Mouse (Mus musculus) layer of hippocampus, adult 9-10 months (tissue): ENCODE measurements around the gene Nfib.
A peak's percentile ranks its signal among the peaks of the same experiment; 100 is the strongest.

ENCODE experiments used
- DNase-seq: peaks from one replicate; pipeline ENCODE4 v3.0.0; 2022; ENCODE audit warnings: low spot score

Nfib gene

DNA sequence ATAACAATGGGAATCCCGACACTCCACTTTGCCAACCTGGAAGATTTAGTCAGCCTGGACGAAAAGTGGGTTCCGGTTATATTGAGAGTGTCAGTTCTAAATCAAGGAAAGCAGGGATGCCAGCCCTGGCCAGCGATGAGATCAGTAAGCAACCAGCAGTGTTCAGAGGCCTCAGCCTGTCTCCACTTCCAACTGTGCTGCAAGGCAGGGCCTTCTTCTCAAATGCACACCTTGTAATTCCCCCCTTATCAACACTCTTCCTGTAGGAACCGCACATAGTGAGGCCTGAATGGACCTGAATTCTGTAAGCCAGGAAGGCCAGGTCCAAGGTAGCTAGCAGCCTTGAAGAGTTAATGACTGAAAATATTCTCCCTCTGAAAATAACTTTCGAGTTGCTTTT is 239.4 kb downstream of the Nfib start:
- DNase-seq, result no peak

DNA sequence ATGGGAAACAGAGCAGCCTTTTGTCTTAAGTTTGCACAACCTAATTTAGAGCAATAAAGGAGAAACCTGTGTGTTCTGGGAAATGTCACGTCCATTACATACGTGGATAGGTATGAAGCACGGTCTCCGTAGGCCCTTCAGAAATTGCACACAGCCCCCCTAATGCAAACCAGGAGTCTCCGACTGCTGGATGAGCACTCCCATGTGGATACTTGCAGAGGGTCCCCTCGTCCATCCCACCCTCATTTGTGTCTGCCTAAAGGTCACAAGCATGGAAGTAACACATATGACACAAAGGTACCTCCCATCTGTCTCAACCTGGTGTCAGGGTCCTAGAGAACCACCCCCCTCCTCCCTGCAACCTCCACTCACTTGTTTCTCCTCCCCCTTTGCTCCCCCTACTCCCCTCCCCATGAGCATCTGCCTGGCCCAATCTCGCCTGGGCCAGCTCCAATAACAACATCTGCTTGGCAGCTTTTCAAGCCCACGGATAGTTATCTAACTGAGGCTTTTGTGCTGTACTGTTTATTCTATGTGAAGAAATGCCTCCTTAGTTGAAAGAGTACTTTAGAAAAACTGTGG is 241.4 kb downstream of the Nfib start:
- no peak for DNase-seq

DNA sequence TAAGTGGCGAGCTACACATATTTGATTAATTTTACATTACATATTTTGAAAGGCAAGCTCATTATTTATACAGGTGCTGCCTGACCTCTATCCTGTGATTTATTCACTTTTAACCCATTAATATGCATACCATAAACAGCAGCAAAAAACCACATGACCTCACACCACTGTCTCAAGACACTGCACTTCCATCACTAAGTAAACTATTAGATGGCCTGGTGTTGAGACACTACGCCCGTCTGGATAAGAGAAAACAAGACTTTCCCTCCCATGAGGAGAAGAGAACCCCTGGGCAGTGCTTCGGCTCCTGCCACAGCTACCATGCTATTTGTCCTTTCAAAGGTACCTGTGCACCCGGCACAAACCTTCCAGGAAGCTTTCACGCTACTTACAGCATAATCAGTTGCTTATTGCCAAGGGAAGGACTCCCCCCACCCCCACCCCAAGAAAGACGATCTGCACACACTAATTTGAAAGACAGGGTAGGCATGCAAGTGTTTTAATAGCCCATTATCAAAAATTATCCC is 242.3 kb downstream of the Nfib start:
- no peak for DNase-seq

DNA sequence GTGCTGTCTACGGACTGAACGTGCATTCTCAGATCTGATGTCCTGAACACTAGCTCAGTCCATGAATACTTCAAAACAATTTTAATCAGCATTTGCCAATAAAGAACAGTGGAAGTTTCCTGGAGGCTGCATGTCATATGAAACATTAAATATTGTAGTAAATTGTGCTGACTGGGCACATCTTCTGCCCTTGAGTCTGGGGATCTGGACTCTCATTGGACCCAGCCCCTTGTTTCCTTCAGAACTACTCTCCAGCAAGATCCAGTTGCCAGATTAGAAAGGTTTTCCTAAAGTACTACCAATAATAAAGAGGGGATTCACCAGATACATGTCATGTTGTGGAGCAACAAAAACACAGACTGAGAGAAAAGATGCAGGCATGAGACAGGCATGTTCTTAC is 243.9 kb downstream of the Nfib start:
- DNase-seq, result no peak

DNA sequence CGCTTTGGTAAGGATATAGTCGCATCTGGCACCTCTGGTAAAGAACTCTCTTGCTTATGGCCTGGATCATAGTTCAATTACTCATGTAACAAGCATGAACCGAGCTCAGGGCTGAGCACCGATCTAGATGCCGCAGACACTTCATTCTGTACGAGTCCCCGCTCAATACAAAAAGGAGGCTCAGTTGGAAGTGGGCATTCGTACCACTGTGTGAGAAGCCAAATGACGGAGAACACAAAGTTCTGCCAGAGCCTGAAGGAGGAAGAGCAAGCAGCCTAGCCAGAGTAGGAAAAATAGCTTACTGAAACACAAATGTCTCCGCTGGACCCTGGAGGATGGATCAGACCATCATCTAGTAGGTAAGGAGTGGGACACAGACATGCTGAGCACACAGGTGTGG is 246.7 kb downstream of the Nfib start:
- DNase-seq, result no peak

DNA sequence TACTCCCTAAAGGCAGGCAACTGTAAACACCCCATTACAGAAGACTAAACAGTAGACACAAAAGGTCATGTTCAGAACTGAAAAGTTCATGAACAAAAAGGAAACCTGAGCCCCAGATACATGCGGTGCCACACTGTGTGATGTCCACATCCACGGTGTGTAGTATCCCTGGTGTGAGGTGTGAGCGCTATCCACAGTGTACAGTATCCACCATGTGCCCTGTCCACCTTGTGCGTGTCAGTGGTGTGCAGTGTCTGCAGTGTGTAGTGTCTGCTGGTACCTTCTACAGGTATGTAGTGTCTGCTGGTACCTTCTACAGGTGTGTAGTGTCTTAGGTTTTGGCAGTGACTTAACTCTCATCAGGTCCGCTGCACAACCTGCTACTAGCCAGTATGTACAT is 248.6 kb downstream of the Nfib start:
- no peak for DNase-seq

DNA sequence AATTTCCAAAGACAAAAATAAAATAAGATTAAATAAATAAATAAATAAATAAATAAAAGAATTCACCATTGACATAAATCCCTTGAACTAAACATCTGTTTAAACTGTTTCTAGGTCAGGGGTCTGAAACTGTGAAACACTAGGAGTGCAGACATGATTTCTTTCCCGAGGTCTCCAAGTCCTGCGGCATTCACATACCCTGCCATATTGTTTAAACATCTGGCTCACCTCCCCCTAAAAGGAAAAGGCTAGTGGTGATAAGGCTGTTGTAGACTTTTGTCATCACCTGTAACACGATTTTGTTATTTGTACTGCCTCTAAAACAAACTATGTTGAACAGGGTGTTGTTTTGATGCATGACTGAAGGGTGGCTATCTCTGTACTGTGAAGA is 249.2 kb downstream of the Nfib start:
- DNase-seq, result no peak

DNA sequence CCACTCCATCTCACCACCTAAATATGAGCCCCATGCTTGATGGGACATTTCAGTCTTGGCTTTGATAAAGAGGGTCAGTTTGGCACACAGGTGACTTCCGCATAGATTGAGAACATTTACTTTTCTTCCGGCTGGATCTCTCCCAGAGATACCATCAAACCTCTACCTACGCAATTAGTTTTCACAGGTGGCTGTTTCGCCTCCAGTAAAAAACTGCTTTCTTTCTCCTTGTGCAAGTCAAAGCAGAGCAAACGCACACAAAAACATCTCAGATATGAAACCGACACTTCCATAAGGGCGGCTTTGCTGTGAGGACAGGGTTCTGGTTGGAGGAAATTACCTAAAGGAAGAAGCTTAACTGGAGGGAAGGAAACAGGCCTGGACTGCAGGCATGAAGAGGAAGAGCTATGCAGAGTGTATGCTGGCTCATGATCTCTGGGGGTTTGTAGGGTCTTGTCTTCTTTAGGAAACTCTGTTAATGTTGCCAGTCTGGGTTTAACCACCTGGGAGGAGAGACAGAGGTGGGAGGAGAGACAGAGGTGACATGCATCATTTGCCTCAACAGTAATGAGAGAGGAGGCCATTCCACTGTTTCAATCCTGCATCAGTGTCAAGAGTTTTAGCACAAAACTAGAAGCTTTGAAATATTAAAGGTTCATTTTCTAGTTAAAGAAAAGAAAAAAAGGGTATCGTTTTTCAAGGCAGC is 249.8 kb downstream of the Nfib start:
- no peak for DNase-seq

DNA sequence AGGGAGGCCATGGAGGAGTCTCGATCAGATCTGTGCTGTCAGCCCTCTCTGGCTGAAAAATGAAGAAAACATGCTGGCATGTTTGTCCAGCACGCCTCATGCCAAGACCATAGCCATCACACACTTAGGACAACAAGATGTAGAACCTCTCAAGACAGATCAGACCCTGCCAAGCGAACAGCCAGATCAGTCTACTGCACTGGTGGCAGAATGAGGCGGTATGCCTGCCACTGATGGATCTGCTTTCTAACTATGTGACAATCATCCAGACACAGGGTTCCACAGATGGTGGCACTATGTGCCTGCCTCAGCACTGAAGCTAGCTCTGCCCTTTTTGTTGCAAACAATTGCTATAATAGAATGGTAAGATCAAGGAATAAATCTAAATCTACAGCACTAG is 250.6 kb downstream of the Nfib start:
- peak; percentile 37 for DNase-seq

DNA sequence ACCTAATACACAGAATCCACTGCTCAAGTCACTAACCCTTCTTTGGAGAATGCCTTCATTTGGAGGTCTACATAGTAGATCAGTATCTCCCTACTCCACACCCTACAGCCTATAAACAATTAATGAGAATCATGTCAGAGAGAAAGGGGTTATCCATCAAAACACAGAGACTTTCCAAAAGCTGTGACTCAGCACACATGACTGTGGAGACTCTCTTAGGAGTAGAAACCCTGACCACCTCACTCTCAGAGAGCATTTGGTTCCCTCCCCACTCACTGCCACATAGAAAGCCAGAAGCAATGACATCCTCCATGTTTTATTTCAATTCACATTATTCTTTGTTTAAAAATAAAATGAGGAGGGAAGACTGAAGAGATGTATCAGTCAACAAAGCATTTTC is 252.2 kb downstream of the Nfib start:
- DNase-seq, result no peak

DNA sequence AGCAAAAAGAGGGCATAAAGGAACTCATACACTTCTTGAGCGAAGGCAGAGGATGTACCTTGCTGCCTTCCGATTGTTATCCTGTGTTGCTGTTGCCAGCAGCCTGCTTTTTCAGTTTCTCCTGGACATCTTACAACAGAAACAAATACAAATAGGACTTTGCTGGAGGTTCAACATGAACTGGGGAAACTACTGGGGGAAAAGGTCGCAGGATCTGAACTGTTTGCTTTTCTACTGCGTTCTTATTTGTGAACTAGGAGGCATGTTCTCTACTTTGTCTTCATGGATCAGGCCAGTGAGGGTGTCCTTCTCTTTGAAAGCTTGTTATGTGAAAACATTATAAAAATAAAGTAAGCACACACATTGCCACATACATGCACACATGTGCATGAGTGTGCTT is 252.6 kb downstream of the Nfib start:
- no peak for DNase-seq

DNA sequence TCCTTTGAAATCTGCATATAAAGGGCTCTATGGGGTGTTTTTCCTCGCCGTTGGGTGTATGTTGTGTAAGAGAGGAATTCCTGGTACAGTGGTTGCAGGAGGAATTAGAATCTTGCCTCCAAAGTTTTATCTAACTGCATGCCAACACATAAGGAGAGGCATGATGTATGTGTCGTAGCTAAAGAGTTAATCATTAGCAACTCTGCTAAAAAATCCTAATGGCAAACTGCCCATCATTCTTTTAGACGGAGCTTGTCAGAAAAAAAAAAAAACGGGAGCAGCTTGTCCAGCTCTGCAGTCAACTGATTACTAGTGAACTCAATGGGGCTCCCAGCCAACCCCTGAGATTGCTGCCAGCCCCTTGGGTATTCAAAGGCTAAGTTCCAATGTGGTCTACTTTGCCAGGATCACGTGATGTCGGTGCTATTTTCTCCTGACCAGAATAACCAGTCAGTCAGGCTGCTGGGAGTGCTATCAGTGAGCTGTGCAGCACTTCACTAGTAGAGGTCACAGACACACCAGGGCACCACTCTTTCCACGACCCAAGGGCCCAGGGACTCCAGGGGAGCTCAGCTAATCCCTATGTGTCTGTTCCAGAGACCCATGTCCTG is 258.4 kb downstream of the Nfib start:
- DNase-seq, result peak; percentile 65

DNA sequence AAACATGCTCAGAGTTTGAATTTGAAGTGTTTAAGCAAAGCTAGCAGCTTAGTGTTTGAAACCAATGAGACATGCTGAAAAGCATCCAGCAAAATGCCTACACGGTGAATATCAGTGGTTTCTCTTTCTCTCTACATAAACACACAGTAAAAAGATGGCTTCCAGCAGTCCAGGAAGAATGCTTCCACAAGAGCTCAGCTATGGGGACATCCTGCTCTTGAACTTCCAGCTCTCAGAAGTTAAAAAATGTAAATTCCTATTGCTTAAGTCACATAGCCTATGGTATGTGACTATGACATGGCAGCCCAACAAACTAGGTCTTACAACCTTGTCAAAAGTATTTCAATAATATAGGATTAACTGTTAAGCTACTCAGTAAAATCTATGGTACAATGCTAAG is 261.5 kb downstream of the Nfib start:
- no peak for DNase-seq

DNA sequence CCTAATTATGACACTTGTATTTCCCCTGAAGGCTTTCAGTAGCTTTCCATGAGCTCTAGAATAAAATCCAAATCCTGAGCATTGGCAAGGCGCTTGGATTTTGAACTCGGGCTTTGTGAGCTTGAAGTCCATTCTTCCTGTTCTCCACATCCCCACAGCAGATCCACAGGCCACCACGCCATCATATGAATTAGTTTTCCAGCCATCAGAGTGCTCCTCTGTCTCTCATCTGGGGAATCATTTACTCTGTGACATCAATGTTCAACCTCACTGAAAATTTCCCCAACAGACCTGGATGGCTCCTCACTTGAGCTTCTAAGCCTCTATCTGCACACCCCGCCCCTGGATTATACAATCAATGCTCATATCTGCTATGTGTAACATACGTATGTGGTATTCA is 262.1 kb downstream of the Nfib start:
- no peak for DNase-seq

DNA sequence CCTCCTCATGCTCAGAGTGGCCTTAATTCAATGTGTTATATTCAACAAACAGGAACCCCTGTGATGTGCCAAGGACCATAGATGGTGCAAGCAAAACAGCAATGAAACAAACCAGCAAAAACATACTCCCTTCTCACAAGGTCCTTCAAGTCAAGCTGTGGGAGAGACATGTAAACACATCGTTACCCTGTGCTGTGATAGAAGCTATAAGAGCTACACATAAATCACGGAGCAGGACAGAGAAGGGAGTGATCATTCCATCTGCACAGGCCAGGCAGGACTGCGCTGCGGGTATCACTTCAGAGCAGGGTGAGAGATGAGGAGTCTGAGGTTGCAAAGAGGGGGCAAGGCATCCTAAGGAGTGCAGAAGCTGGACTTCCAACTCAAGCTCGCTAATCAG is 262.5 kb downstream of the Nfib start:
- DNase-seq, result no peak

DNA sequence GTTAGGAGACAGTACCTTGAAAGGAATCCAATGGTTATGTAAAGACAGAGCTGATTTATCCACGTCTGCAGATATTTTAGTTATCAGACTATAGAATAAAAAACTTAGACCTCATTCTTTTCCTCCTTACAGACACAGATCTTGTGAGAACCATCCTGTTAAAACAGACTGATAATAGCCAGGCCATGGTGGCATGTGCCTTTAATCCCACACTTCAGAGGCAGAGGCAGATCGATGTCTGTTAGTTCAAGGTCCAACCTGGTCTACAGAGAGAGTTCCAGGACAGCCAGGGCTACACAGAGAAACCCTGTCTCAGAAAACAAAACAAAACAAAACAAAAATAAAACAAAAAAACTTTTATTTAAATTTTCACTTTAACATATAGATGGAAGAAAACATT is 264.9 kb downstream of the Nfib start:
- no peak for DNase-seq

DNA sequence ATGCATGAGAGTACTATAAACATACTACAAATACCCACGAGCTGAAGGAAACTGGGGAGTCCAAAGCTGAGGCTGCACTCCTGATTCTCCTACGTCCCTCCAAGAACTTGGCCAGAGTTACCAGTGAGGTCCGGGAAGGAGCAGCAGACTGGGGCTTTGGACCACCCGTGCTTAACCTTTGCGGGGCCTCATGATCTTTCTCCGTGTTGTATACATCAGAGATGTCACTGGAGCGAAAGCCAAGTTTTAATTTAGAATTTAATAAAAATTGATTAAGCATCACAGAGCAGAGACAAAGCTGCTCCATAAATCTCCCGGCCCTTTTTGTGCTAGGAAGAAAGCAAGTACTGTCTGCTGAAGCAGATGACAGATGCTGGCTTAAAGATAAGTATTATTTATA is 265.7 kb downstream of the Nfib start:
- DNase-seq, result no peak

DNA sequence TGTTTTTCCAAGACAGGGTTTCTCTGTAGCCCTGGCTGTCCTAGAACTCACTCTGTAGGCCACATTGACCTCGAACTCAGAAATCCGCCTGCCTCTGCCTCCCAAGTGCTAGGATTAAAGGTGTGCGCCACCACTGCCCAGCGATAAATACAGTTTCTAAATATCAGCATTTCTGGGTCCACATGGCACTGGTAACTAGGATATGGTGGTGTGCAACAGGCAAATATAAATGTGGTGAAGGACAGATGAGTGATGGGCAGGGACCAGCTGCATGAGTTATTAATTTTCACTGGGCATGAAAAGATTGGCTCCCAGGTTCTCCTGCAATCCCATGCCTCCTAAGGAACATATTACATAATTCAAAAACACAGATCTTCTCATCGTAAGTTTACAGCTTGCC is 266.9 kb downstream of the Nfib start:
- DNase-seq, result no peak

DNA sequence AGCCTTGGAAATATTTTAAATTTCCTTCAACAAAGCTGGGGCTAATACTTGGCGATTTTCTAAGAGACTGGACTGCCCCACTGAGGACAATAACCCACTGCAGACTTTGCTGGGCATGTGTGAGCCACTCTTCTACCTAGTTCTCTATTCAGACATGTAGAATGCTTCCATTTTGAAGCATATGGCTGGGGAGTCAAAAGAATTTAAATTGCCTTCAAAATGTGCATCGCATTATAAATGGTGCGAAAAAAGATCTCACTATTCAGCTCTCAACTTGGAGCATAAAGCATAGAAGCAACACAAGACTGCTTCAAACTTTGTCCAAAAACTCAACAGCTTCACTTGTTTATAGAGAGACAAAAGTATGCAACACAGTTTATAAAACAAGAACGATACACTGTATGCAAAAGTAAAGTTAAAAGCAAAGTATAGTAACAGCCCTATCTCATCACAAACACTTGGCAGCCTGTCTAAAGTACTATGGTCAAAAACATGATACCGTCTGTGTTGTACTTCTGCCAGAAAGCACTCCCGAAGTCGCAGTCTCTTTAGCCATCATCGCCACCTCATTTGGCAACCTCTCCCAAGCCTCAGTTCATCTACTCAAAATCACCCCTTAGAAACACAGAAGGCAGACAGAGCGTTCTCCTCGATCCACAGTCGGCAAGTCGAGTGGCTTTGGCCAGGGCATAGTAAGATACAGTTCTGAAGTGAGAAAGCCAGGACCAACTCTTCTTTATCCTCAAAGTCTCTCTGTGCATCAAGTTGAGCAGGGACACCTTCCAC is 267.8 kb downstream of the Nfib start:
- DNase-seq, result no peak

DNA sequence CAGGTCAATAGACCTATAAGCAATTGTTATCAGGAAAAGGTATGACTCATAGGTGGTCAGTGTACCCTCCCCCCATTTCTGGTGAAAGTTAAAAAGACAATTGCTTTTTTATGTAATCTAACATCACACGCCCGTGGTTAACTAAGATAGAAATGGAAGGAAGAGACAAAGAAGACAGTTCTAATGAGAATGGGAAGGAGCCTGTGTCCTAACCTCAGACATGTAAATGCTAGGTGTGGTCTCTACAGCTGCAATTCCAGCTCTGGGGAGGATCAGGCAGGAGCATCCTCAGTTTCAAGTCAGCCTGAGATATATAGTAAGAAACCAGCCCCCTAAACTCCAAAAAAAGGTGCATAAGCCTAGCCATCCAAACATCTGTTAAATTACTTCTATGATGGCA is 268.9 kb downstream of the Nfib start:
- no peak for DNase-seq

DNA sequence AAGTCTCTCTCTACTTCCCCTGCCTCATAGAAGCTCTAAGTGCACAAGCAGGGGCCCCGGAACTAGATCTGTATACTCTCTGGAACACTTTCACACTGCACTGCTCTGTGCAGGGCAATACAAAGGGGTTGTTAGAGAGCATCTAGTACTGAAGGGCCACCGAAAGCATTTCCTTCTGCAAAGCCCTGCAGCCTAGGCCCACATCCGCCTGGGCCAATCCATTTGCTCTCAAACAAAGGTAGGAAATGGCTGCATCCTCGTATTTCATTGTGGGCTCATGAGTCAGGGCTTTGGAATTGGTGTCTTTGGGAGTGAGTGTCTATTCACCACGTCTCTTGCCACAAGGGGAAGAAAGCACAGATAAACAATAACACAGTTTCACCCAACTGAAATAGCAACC is 269.8 kb downstream of the Nfib start:
- no peak for DNase-seq

DNA sequence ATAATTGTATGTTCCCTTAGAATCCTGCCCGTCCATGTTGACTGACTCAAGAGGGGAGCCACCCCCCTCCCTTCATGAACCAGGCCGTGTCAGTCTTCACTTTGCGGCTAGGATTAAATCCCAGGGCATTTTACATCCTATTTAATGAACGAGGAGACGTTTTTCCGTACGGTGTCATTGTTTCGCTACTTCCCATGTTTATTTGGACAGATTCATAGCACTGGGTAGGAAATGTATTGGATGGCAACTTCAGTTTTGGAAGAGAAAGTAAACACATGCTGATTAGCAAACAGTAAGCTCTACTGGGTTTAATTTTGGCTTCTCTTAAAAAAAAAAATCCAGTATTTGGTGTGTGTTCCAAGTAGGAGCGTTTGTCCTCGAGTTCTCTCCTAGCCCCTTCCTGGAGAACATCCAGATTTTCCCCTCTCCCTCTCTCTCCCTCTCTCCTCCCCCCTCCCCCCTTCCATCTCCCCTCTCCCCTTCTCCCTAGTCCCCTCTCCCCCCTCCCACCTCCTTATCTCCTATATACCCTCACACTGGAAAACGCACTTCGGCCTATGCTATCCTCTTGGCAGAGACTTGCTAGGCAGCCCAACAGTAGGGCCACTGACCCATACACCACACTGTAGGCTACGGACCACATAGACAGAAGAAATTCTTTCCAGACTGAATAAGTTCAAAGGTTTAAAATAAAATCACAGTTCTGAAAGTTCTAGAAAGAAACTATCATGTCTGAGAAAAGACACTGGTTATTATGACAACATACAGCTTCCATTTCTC is 271.4 kb downstream of the Nfib start:
- no peak for DNase-seq
